Mouse (Mus musculus) stomach, postnatal 0 days (tissue): ENCODE measurements around the gene Prnd.

Source experiments
- CTCF ChIP-seq: IDR thresholded peaks from 2 replicates; pipeline ENCODE4 v1.5.1; 2016; ENCODE audit warnings: antibody characterized with exemption, low read depth, mild to moderate bottlenecking, moderate library complexity
- EP300 ChIP-seq: optimal IDR thresholded peaks from 2 replicates; pipeline ENCODE3; 2016; ENCODE audit warnings: antibody characterized with exemption

DNA sequence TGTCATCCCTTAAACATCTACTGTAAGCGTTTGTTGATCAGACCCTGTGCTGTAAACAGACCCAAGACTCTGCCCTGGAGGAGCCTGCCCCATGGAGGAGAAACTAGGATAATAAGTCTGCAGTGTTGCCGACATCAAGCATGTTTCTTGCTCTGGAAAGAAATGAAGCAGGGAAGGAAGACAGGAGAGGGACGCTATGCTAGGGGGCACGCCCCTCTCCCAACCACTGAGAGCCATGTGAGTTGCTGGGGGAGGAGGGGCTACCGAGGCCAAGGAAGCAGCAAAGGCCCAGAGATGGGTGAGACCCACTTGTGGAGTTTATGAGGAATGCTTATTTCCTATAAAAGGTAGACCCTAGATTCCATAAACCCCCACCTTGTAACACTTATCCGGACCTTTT is 17.6 kb upstream of the Prnd start:
- peak; percentile 8; the same call in 1 of the 2 replicates for TF ChIP-seq CTCF
- no peak for TF ChIP-seq EP300
